Mouse (Mus musculus): ENCODE measurements around the gene Gramd1a. TPM values are rescaled to one million over a fixed set of nuclear protein-coding genes. Genes with fewer than 3 reads are reported as not detected.

Gene Gramd1a
- polyA plus RNA-seq, 1 experiment from 2014 or later, result 69.5 TPM

DNA sequence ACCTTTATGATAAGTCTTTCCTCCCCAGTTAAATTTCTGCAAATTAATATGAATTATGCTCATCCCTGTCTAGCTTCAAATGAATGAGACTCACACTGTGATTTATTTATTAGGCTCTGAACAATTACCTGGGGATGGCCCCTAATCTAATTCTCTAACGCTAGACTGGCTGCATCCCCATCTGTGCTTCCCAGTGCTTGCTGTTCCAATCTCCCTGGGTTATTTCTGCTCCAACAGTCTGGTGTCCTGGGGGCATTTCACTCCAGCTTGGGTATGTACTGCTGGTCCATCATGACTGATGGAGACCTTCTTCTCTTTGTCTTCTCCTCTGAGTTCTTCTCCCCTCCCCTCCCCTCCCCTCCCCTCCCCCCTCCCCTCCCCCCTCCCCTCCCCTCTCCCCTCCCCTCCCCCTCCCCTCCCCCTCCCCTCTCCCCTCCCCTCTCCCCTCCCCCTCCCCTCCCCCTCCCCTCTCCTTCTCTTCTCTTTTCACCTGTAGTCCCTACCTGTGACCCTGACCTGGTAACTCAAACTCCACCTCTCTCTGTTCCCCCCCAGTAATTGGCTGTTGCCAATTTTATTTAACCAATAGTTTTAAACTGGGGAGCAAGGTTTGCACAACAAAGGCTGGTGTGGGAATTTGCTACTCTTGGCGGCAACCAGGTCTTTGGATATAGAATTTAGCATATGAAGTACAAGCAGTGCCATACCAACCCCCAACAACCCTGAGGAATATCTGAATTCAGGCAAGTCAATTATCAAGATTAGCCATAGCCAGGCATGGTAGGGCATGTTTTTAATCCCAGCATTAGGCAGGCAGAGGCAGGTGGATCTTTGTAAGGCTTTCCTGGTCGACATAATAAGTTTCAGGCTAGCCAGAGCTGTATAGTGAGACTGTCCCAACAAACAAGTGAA, 8.2 kb upstream of the Gramd1a start:
- Histone ChIP-seq H3K9ac (no peak overlapping the region), H3K4me2 (no peak overlapping the region), H3K36me3 (no peaks in the 10 kb centered on the region), H3K9me3 (replicated peaks) (0 out of 2 replicates have a peak, but pooled peaks cover 3% of the 10 kb centered on the region), H3K4me1 (peaks cover 21% of the 10 kb centered on the region; the same call in 1 of the 2 replicates), H3K27ac (no peak overlapping the region), H3K4me3 (replicated peaks) (no peak overlapping the region), H3K27me3 (no peaks in the 10 kb centered on the region)
- ATAC-seq (replicated peaks; ENCODE audit: low FRiP score), result no peak
- WGBS, result 72% methylated on average over 3 of the region's 3 CpGs

GRCm38 (mm10) chr7:31162324-31162723, 6.6 kb upstream of the Gramd1a start:
- Histone ChIP-seq H3K4me2 (no peak overlapping the region), H3K4me3 (replicated peaks) (no peak overlapping the region), H3K27me3 (no peaks in the 10 kb centered on the region), H3K27ac (no peak overlapping the region), H3K4me1 (peaks cover 21% of the 10 kb centered on the region; the same call in 1 of the 2 replicates), H3K36me3 (no peaks in the 10 kb centered on the region), H3K9me3 (replicated peaks) (0 out of 2 replicates have a peak, but pooled peaks cover 3% of the 10 kb centered on the region), H3K9ac (no peak overlapping the region)
- no peak for ATAC-seq (replicated peaks; ENCODE audit: low FRiP score)
- 29% methylated on average over 11 of the region's 11 CpGs for WGBS

- 0 out of 2 replicates have a peak, but pooled peaks have one; percentile 33 for ATAC-seq (replicated peaks; ENCODE audit: low FRiP score)
- Histone ChIP-seq H3K4me2 (no peak overlapping the region), H3K36me3 (no peaks in the 10 kb centered on the region), H3K4me1 (peaks cover 21% of the 10 kb centered on the region; the same call in 1 of the 2 replicates), H3K27me3 (no peaks in the 10 kb centered on the region), H3K27ac (peak overlapping the region; percentile 18; the same call in 1 of the 2 replicates), H3K9ac (no peak overlapping the region), H3K9me3 (replicated peaks) (0 out of 2 replicates have a peak, but pooled peaks cover 3% of the 10 kb centered on the region), H3K4me3 (replicated peaks) (no peak overlapping the region)
- 58% methylated on average over 3 of the region's 3 CpGs for WGBS
Measured at GRCm38 (mm10) chr7:31161831-31162230, 6.1 kb upstream of the Gramd1a start.

DNA sequence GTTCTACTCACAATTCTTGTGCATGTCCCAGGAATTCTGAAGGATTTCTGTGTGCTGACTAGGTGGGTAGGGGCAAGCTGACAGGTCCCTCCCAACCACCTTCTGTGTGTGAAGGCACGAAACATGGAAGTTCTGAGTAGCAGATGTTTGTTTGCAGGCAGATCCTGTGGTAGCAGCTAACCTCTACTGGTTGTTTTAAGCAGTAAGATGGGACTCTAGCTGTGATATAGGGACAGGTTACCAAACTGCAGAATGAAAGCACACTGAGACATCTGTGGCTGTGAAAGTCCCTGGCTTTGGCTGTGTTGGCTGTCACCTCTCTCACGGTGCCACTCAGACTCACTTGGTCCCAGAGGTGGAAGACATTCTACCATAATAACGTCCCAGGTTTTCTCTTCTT, 5.5 kb upstream of the Gramd1a start:
- no peaks in the 10 kb centered on the region for H3K27me3 ChIP-seq
- H3K4me2 ChIP-seq, result no peak overlapping the region
- H3K27ac ChIP-seq, result no peak overlapping the region
- ATAC-seq (replicated peaks; ENCODE audit: low FRiP score), result no peak
- 0 out of 2 replicates have a peak, but pooled peaks cover 3% of the 10 kb centered on the region for H3K9me3 ChIP-seq (replicated peaks)
- WGBS, result 76% methylated on average over 3 of the region's 3 CpGs
- H3K9ac ChIP-seq, result no peak overlapping the region
- H3K4me1 ChIP-seq, result peaks cover 24% of the 10 kb centered on the region; the same call in 1 of the 2 replicates
- no peak overlapping the region for H3K4me3 ChIP-seq (replicated peaks)
- no peaks in the 10 kb centered on the region for H3K36me3 ChIP-seq

DNA sequence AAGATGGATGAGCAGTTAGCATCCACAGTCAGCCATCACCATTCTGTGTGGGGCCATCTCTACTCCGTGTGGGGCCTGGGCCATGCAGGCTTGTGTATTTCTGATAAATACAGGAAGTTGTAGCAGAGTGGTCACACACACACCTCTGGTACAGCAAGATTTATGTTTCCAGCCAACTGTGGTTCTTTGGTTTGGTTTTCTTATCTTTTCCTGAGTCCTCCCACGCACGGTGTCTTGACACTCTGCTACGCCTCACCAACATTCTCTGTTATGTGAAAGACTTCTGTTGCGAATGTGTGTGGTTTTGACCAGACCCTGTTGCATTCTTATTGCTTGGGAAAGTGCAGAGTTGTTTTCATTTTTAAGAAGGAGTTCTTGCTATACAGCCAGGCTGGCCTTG, 5.1 kb upstream of the Gramd1a start:
- Histone ChIP-seq H3K4me3 (replicated peaks) (no peak overlapping the region), H3K36me3 (no peaks in the 10 kb centered on the region), H3K27me3 (no peaks in the 10 kb centered on the region), H3K9me3 (replicated peaks) (no peaks in the 10 kb centered on the region), H3K9ac (no peak overlapping the region), H3K4me2 (no peak overlapping the region), H3K27ac (no peak overlapping the region), H3K4me1 (peaks cover 28% of the 10 kb centered on the region)
- WGBS, result 21% methylated on average over 5 of the region's 5 CpGs
- no peak for ATAC-seq (replicated peaks; ENCODE audit: low FRiP score)

DNA sequence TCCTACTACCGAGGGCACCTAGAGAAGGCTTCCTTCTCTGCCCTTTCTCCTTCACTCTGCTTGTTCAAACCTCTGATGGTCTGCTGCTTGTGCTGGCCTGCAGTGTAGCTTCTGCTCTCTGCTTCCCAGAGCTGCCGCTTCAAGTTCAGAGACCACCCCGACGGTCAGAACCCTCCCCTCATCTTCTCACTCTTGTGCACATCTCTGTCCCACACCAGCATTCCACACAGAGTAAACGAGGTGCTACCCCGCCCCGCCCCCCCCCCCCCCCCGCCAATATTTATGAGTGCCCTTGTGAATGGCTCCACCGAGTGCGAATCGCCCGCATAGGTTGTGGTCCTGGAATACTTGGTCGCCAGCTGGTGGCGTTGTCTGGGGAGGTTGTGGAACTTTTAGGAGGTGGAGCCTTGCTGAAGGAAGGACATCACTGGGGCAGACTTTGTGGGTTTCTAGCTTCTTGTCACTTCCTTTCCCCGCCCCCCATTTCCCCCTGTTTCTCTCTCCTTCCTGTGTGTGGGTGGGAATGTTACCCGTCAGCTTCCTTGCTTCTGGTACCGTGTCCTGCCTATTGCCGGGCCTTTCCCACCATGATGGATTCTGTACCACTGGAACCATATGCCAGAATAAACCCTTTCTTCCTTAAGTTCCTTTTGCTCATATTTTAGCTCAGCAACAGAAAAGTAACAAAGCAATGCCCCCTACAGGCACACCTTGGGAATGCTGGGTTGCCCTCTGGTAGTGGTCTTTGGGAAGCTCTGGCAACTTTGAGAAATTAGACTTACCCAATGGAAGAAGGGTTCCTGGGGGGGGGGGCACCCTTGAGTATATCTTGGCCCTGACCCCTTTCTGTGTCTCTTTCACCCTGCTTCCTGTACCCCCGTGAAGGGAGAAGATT, 585 bp upstream of the Gramd1a start:
- Histone ChIP-seq H3K9ac (no peak overlapping the region), H3K9me3 (replicated peaks) (no peaks in the 10 kb centered on the region), H3K4me3 (replicated peaks) (no peak overlapping the region), H3K36me3 (no peaks in the 10 kb centered on the region), H3K4me2 (peak overlapping the region; percentile 27; the same call in 1 of the 2 replicates), H3K27me3 (no peaks in the 10 kb centered on the region), H3K27ac (peak overlapping the region; percentile 52; the same call in 1 of the 2 replicates), H3K4me1 (peaks cover 30% of the 10 kb centered on the region)
- ATAC-seq (replicated peaks; ENCODE audit: low FRiP score), result peak; percentile 13; the same call in 1 of the 2 replicates
- 27% methylated on average over 19 of the region's 19 CpGs for WGBS

- no peaks in the 10 kb centered on the region for H3K27me3 ChIP-seq
- ATAC-seq (replicated peaks; ENCODE audit: low FRiP score), result no peak
- H3K4me2 ChIP-seq, result no peak overlapping the region
- H3K36me3 ChIP-seq, result no peaks in the 10 kb centered on the region
- no peaks in the 10 kb centered on the region for H3K9me3 ChIP-seq (replicated peaks)
- H3K4me3 ChIP-seq (replicated peaks), result no peak overlapping the region
- H3K4me1 ChIP-seq, result peaks cover 38% of the 10 kb centered on the region
- 93% methylated on average over 6 of the region's 6 CpGs for WGBS
- no peak overlapping the region for H3K27ac ChIP-seq
- H3K9ac ChIP-seq, result no peak overlapping the region
Measured at GRCm38 (mm10) chr7:31153536-31154320, 2.0 kb downstream of the Gramd1a start.

DNA sequence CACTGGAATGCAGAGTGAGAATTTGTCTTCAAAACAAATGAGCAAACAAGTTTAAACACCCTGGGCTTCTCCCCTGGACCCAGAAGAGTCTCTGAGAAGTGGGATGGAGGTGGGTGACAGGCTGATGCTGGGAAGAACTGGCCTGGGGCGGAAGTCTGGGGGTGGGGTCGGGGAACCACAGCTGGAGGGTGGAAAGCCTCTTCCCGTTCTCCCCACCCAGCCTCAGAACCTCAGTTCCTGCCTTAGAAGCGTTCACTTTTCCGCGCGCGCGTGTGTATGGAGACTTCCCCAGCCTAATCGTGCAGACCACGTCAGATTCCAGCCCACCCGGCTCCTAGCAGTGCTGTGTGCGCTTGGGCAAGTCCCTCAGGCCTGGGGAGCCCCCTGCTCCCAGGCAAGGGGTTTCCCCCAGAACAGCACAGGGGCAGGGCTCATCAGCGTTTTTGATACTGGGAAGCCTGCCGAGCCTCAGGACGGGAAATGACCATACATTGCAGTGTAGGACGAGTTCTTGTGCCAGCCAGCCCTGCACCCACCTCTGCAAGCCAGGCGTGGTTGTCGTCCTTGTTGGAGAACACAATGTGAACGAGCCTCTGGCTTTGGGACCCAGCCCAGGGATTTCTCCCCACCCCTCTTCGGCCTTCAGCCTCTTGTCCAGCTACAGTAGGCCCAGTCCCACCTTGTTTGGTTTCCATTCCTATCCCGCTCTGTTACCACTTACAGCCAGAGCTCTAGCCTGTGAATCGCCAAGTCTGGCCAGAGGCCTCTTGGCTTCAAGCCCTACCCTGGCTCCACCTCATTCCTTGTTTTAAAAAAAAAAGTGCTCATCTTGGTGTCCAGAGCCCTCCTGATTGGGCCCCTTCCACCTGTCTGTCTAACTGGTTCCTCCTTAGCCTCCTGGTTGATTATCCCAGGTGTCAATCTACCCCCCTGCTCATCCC, 4.1 kb downstream of the Gramd1a start:
- peaks cover 56% of the 10 kb centered on the region for H3K4me1 ChIP-seq
- 17% methylated on average over 23 of the region's 23 CpGs for WGBS
- H3K4me3 ChIP-seq (replicated peaks), result peak overlapping the region; percentile 93
- H3K27ac ChIP-seq, result peak overlapping the region; percentile 94
- ATAC-seq (replicated peaks; ENCODE audit: low FRiP score), result peak; percentile 53
- no peaks in the 10 kb centered on the region; the same call in 1 of the 2 replicates for H3K36me3 ChIP-seq
- H3K9ac ChIP-seq, result peak overlapping the region; percentile 95
- no peaks in the 10 kb centered on the region for H3K9me3 ChIP-seq (replicated peaks)
- no peaks in the 10 kb centered on the region for H3K27me3 ChIP-seq
- H3K4me2 ChIP-seq, result peak overlapping the region; percentile 61

- H3K4me1 ChIP-seq, result peaks cover 53% of the 10 kb centered on the region
- WGBS, result under 1% methylated on average over 62 of the region's 63 CpGs
Measured at GRCm38 (mm10) chr7:31150566-31151300, 5.0 kb downstream of the Gramd1a start.

More at GRCm38 (mm10) chr7:31150566-31151300, 5.0 kb downstream of the Gramd1a start:
- Histone ChIP-seq H3K4me3 (replicated peaks) (peak overlapping the region; percentile 93), H3K4me2 (peak overlapping the region; percentile 61), H3K9ac (peak overlapping the region; percentile 95), H3K27ac (peak overlapping the region; percentile 94), H3K9me3 (replicated peaks) (no peaks in the 10 kb centered on the region), H3K36me3 (no peaks in the 10 kb centered on the region; the same call in 1 of the 2 replicates), H3K27me3 (no peaks in the 10 kb centered on the region)
- peak; percentile 87 for ATAC-seq (replicated peaks; ENCODE audit: low FRiP score)

All from kidney, embryonic 15.5 days (tissue).